Mouse (Mus musculus) G1E (cell line): Measurements from ENCODE around the gene Aatf.

Source experiments
- CTCF ChIP-seq: IDR thresholded peaks from 2 replicates; pipeline ENCODE4 v1.5.1; 2012; ENCODE audit warnings: low read depth, low read length, inconsistent platforms, mixed read lengths
- GATA1 ChIP-seq: IDR thresholded peaks from 2 replicates; pipeline ENCODE4 v1.6.1; 2012; ENCODE audit warnings: borderline replicate concordance, low read length, inconsistent platforms, mixed read lengths
- TAL1 ChIP-seq: conservative IDR thresholded peaks from 2 replicates; pipeline ENCODE4 v1.6.1; 2012; ENCODE audit warnings: low read depth, low read length, inconsistent platforms, mixed read lengths

DNA sequence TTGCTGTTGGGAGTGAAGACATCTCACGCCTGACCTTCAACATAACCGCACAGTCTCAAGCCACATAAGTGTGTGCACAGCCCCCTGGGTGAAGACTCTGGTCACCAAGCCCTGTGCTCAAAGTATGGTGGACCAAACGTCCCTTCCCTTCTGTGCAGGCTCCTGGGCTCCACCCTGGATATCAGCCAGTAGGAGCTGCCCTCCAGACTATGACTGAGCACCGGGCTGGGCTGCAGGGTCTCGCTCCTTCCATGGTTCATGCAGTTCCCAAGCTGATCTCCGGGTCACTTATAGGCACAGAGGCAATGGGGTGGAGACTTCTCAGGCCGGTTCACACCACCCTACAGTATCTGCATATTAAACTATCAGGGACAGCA, 101.7 kb downstream of the Aatf start:
- no peak for TF ChIP-seq CTCF
- TF ChIP-seq GATA1: no peak
- TF ChIP-seq TAL1: no peak
